Mouse (Mus musculus): Measurements from ENCODE around the gene Rpl29. TPM values are rescaled to one million over a fixed set of nuclear protein-coding genes. Genes with fewer than 3 reads are reported as not detected.
A peak's percentile ranks its signal among the peaks of the same experiment; 100 is the strongest.

Gene Rpl29
- polyA plus RNA-seq, 1 experiment from 2014 or later, result 977 TPM

GRCm38 (mm10) chr9:106413606-106414005, 15.6 kb upstream of the Rpl29 start:
- Histone ChIP-seq H3K9me3 (ENCODE audit: control insufficient read depth, low read length) (no peaks in the 10 kb centered on the region), H3K36me3 (ENCODE audit: control insufficient read depth, insufficient read depth, low read length) (no peaks in the 10 kb centered on the region), H3K4me3 (ENCODE audit: low read length) (no peak overlapping the region), H3K4me2 (ENCODE audit: low read depth, low read length) (no peak overlapping the region), H3K27ac (ENCODE audit: low read length) (no peak overlapping the region), H3K9ac (ENCODE audit: low read length) (no peak overlapping the region), H3K27me3 (ENCODE audit: control insufficient read depth, insufficient read depth, low read depth, low read length) (no peaks in the 10 kb centered on the region), H3K4me1 (replicated peaks; ENCODE audit: control insufficient read depth, insufficient read depth, low read length) (peaks cover 14% of the 10 kb centered on the region)
- 79% methylated on average over 5 of the region's 5 CpGs for WGBS
- no peak for ATAC-seq (ENCODE audit: low read depth)

DNA sequence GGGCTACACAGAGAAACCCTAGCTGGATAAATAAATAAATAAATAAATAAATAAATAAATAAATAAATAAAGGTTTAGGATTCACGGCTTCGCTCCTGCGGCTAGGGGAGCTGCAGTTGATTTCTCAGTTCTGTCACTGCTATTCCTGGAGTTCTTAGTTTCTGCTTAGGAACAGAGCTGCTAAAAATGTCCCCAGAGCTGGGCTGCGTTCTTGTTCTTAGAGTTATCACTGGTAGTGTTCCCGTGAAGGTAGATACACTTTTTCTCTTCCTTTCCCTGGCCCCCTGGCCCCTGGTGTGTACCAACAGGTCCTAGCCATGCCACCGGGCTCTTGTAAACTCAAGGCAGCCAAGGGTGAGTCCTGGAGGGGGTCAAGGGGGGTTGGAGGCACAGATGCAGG, 12.4 kb upstream of the Rpl29 start:
- H3K27me3 ChIP-seq (ENCODE audit: control insufficient read depth, insufficient read depth, low read depth, low read length), result no peaks in the 10 kb centered on the region
- H3K9ac ChIP-seq (ENCODE audit: low read length), result no peak overlapping the region
- H3K4me1 ChIP-seq (replicated peaks; ENCODE audit: control insufficient read depth, insufficient read depth, low read length), result peaks cover 27% of the 10 kb centered on the region
- no peak for ATAC-seq (ENCODE audit: low read depth)
- H3K36me3 ChIP-seq (ENCODE audit: control insufficient read depth, insufficient read depth, low read length), result no peaks in the 10 kb centered on the region
- no peak overlapping the region for H3K27ac ChIP-seq (ENCODE audit: low read length)
- H3K9me3 ChIP-seq (ENCODE audit: control insufficient read depth, low read length), result no peaks in the 10 kb centered on the region
- no peak overlapping the region for H3K4me2 ChIP-seq (ENCODE audit: low read depth, low read length)
- no peak overlapping the region for H3K4me3 ChIP-seq (ENCODE audit: low read length)
- 83% methylated on average over 6 of the region's 6 CpGs for WGBS

DNA sequence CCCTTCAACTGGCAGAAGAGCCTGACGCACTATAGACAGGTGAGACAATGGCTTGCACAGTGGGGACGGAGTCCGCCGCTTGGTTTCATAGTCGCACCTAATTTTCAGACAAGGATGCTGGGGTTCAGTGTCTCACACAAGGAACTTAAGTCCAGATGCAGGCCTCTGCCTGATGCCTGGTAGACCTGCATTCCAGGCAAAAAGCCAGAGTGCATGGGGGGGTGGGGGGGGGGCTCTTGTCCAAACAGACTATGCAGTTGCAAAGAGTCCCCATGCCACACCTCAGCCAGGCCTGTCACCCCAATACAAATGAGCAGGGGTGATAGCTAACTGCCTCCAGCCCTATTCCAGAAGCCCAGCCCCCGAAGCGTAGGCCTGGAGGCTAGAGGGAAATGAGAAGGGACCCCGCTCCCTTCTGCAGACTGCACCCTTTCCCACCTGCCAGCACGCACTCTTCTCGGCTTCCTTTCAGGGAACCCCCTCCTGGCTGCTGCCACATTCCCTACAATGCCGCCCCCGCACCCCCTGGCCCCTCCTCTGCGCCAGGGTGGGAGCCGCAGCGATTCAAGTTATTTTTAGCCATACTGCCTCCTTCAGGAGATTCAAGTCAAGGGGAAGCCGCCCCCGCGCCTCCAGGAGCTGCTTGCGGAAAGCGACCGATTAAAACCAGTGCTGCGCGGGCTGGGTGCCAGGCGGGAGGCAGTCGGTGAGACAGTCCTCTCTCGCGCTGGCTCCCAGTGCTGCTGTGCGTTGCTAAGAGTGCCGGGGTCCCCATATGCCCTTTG, 11.2 kb upstream of the Rpl29 start:
- H3K4me1 ChIP-seq (replicated peaks; ENCODE audit: control insufficient read depth, insufficient read depth, low read length), result peaks cover 27% of the 10 kb centered on the region
- 13% methylated on average over 29 of the region's 29 CpGs for WGBS
- H3K36me3 ChIP-seq (ENCODE audit: control insufficient read depth, insufficient read depth, low read length), result no peaks in the 10 kb centered on the region
- H3K4me3 ChIP-seq (ENCODE audit: low read length), result peak overlapping the region; percentile 28
- ATAC-seq (ENCODE audit: low read depth), result peak; percentile 82
- no peaks in the 10 kb centered on the region for H3K9me3 ChIP-seq (ENCODE audit: control insufficient read depth, low read length)
- no peaks in the 10 kb centered on the region for H3K27me3 ChIP-seq (ENCODE audit: control insufficient read depth, insufficient read depth, low read depth, low read length)
- H3K4me2 ChIP-seq (ENCODE audit: low read depth, low read length), result peak overlapping the region; percentile 71
- peak overlapping the region; percentile 57 for H3K27ac ChIP-seq (ENCODE audit: low read length)
- H3K9ac ChIP-seq (ENCODE audit: low read length), result peak overlapping the region; percentile 65

DNA sequence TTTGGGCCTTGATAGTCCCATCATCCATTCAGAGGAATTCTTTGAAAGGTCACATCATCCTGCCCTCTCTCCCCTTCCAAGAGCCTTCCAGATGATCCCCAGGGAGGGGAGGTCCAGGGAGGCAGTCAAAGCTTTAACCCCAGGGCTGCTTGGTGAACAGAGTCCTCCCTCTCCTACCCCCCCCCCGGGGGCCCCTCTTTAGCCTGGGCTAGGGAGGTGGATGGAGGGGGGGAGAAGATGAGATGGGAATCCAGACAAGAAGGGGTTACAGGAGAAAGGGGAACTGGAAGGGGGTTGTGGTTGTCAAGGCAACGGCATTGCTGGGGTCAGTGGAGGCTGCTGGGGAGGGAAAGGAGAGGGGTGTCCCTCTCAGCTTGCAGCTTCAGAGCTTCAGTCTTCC, 8.6 kb upstream of the Rpl29 start:
- H3K4me1 ChIP-seq (replicated peaks; ENCODE audit: control insufficient read depth, insufficient read depth, low read length), result peaks cover 27% of the 10 kb centered on the region
- no peak overlapping the region for H3K9ac ChIP-seq (ENCODE audit: low read length)

GRCm38 (mm10) chr9:106421033-106421864, 8.0 kb upstream of the Rpl29 start:
- Histone ChIP-seq H3K4me1 (replicated peaks; ENCODE audit: control insufficient read depth, insufficient read depth, low read length) (peaks cover 27% of the 10 kb centered on the region), H3K4me2 (ENCODE audit: low read depth, low read length) (peak overlapping the region; percentile 32), H3K9ac (ENCODE audit: low read length) (peak overlapping the region; percentile 27), H3K27ac (ENCODE audit: low read length) (no peak overlapping the region), H3K36me3 (ENCODE audit: control insufficient read depth, insufficient read depth, low read length) (no peaks in the 10 kb centered on the region), H3K4me3 (ENCODE audit: low read length) (no peak overlapping the region), H3K9me3 (ENCODE audit: control insufficient read depth, low read length) (no peaks in the 10 kb centered on the region), H3K27me3 (ENCODE audit: control insufficient read depth, insufficient read depth, low read depth, low read length) (no peaks in the 10 kb centered on the region)
- 15% methylated on average over 18 of the region's 18 CpGs for WGBS
- peak; percentile 20 for ATAC-seq (ENCODE audit: low read depth)

More for the DNA sequence above, 8.6 kb upstream of the Rpl29 start:
- no peaks in the 10 kb centered on the region for H3K27me3 ChIP-seq (ENCODE audit: control insufficient read depth, insufficient read depth, low read depth, low read length)
- H3K9me3 ChIP-seq (ENCODE audit: control insufficient read depth, low read length), result no peaks in the 10 kb centered on the region
- H3K36me3 ChIP-seq (ENCODE audit: control insufficient read depth, insufficient read depth, low read length), result no peaks in the 10 kb centered on the region
- no peak overlapping the region for H3K27ac ChIP-seq (ENCODE audit: low read length)
- H3K4me3 ChIP-seq (ENCODE audit: low read length), result no peak overlapping the region
- no peak for ATAC-seq (ENCODE audit: low read depth)
- WGBS, result 0% methylated on average over 2 of the region's 2 CpGs
- H3K4me2 ChIP-seq (ENCODE audit: low read depth, low read length), result no peak overlapping the region

GRCm38 (mm10) chr9:106421865-106422160, 7.4 kb upstream of the Rpl29 start:
- peak overlapping the region; percentile 32 for H3K4me2 ChIP-seq (ENCODE audit: low read depth, low read length)
- peaks cover 27% of the 10 kb centered on the region for H3K4me1 ChIP-seq (replicated peaks; ENCODE audit: control insufficient read depth, insufficient read depth, low read length)
- no peaks in the 10 kb centered on the region for H3K9me3 ChIP-seq (ENCODE audit: control insufficient read depth, low read length)
- no peak overlapping the region for H3K27ac ChIP-seq (ENCODE audit: low read length)
- no peak overlapping the region for H3K4me3 ChIP-seq (ENCODE audit: low read length)
- H3K27me3 ChIP-seq (ENCODE audit: control insufficient read depth, insufficient read depth, low read depth, low read length), result no peaks in the 10 kb centered on the region
- H3K9ac ChIP-seq (ENCODE audit: low read length), result peak overlapping the region; percentile 27
- 0% methylated on average over 3 of the region's 3 CpGs for WGBS
- H3K36me3 ChIP-seq (ENCODE audit: control insufficient read depth, insufficient read depth, low read length), result no peaks in the 10 kb centered on the region
- ATAC-seq (ENCODE audit: low read depth), result peak; percentile 84

GRCm38 (mm10) chr9:106428719-106429220, 484 bp upstream of the Rpl29 start:
- Histone ChIP-seq H3K4me1 (replicated peaks; ENCODE audit: control insufficient read depth, insufficient read depth, low read length) (peaks cover 4% of the 10 kb centered on the region), H3K4me2 (ENCODE audit: low read depth, low read length) (peak overlapping the region; percentile 70), H3K9me3 (ENCODE audit: control insufficient read depth, low read length) (no peaks in the 10 kb centered on the region), H3K27me3 (ENCODE audit: control insufficient read depth, insufficient read depth, low read depth, low read length) (no peaks in the 10 kb centered on the region), H3K9ac (ENCODE audit: low read length) (peak overlapping the region; percentile 79), H3K27ac (ENCODE audit: low read length) (peak overlapping the region; percentile 96), H3K4me3 (ENCODE audit: low read length) (peak overlapping the region; percentile 64), H3K36me3 (ENCODE audit: control insufficient read depth, insufficient read depth, low read length) (peaks cover 18% of the 10 kb centered on the region)
- peak; percentile 62 for ATAC-seq (ENCODE audit: low read depth)
- 4% methylated on average over 11 of the region's 11 CpGs for WGBS

GRCm38 (mm10) chr9:106430015-106430264, 686 bp downstream of the Rpl29 start:
- 3% methylated on average over 4 of the region's 4 CpGs for WGBS
- no peaks in the 10 kb centered on the region for H3K27me3 ChIP-seq (ENCODE audit: control insufficient read depth, insufficient read depth, low read depth, low read length)
- H3K27ac ChIP-seq (ENCODE audit: low read length), result peak overlapping the region; percentile 93
- no peak for ATAC-seq (ENCODE audit: low read depth)
- peaks cover 18% of the 10 kb centered on the region for H3K36me3 ChIP-seq (ENCODE audit: control insufficient read depth, insufficient read depth, low read length)
- no peaks in the 10 kb centered on the region for H3K9me3 ChIP-seq (ENCODE audit: control insufficient read depth, low read length)
- peak overlapping the region; percentile 88 for H3K9ac ChIP-seq (ENCODE audit: low read length)
- H3K4me1 ChIP-seq (replicated peaks; ENCODE audit: control insufficient read depth, insufficient read depth, low read length), result peaks cover 4% of the 10 kb centered on the region
- H3K4me3 ChIP-seq (ENCODE audit: low read length), result peak overlapping the region; percentile 64
- H3K4me2 ChIP-seq (ENCODE audit: low read depth, low read length), result peak overlapping the region; percentile 70

GRCm38 (mm10) chr9:106433389-106433788, 4.1 kb downstream of the Rpl29 start:
- H3K36me3 ChIP-seq (ENCODE audit: control insufficient read depth, insufficient read depth, low read length), result peaks cover 18% of the 10 kb centered on the region
- H3K4me2 ChIP-seq (ENCODE audit: low read depth, low read length), result no peak overlapping the region
- H3K27me3 ChIP-seq (ENCODE audit: control insufficient read depth, insufficient read depth, low read depth, low read length), result no peaks in the 10 kb centered on the region
- H3K9me3 ChIP-seq (ENCODE audit: control insufficient read depth, low read length), result no peaks in the 10 kb centered on the region
- H3K4me3 ChIP-seq (ENCODE audit: low read length), result no peak overlapping the region
- H3K4me1 ChIP-seq (replicated peaks; ENCODE audit: control insufficient read depth, insufficient read depth, low read length), result peaks cover 12% of the 10 kb centered on the region
- no peak overlapping the region for H3K9ac ChIP-seq (ENCODE audit: low read length)
- ATAC-seq (ENCODE audit: low read depth), result no peak
- no peak overlapping the region for H3K27ac ChIP-seq (ENCODE audit: low read length)
- 68% methylated on average over 7 of the region's 7 CpGs for WGBS
